Mouse (Mus musculus) forebrain, embryonic 13.5 days (tissue): ENCODE measurements around the gene Mylk4. TPM values are rescaled to one million over a fixed set of nuclear protein-coding genes. Genes with fewer than 3 reads are reported as not detected.

Experiments used
- ATAC-seq: fragments of 200-750 bp; cut with Nextera tagmentation; 2 replicates; pipeline ENCODE4 v1.8.0; 2017
- H3K27ac ChIP-seq: fragments of 300-500 bp; sonication (generic); 2 replicates; pipeline ENCODE4 v1.5.1; 2015; ENCODE audit warnings: inconsistent platforms, mild to moderate bottlenecking, moderate library complexity
- H3K27me3 ChIP-seq: fragments of 300-500 bp; sonication (generic); 2 replicates; pipeline ENCODE4 v1.6.1; 2015; ENCODE audit warnings: mild to moderate bottlenecking, inconsistent platforms
- H3K36me3 ChIP-seq: fragments of 300-500 bp; sonication (generic); 2 replicates; pipeline ENCODE4 v1.6.1; 2015; ENCODE audit warnings: mild to moderate bottlenecking, inconsistent platforms; ENCODE audit not compliant: poor library complexity, severe bottlenecking
- H3K4me1 ChIP-seq: fragments of 300-500 bp; sonication (generic); 2 replicates; pipeline ENCODE4 v1.6.1; 2015; ENCODE audit warnings: inconsistent platforms
- H3K4me2 ChIP-seq: fragments of 300-500 bp; sonication (generic); 2 replicates; pipeline ENCODE4 v1.6.1; 2015; ENCODE audit warnings: inconsistent platforms, mild to moderate bottlenecking, moderate library complexity
- H3K4me3 ChIP-seq: fragments of 300-500 bp; sonication (generic); 2 replicates; pipeline ENCODE4 v1.5.1; 2015; ENCODE audit warnings: mild to moderate bottlenecking, inconsistent platforms
- H3K9ac ChIP-seq: fragments of 300-500 bp; sonication (generic); 2 replicates; pipeline ENCODE4 v1.6.1; 2015; ENCODE audit warnings: mild to moderate bottlenecking, inconsistent platforms
- H3K9me3 ChIP-seq: fragments of 300-500 bp; sonication (generic); replicated peaks from 2 replicates; pipeline ENCODE4 v1.6.1; 2016; ENCODE audit warnings: inconsistent platforms
- WGBS: fragments of 180-500 bp; shearing (Covaris S2); methylation state at CpG from one replicate; pipeline ENCODE4 v1.1.7; 2015; 5-methylcytosine and 5-hydroxymethylcytosine counted together
- polyA plus RNA-seq: library from polyadenylated mRNA; unstranded; fragments of >200 nt; fragmentation: Nextera tagmentation; extraction: Ambion mirVana; gene quantifications from 2 replicates; pipeline ENCODE4 v1.2.1, GENCODE M21; 2015

The Mylk4 gene
- polyA plus RNA-seq = 0.04 TPM in 1 of 2 replicates, not detected in the other

DNA sequence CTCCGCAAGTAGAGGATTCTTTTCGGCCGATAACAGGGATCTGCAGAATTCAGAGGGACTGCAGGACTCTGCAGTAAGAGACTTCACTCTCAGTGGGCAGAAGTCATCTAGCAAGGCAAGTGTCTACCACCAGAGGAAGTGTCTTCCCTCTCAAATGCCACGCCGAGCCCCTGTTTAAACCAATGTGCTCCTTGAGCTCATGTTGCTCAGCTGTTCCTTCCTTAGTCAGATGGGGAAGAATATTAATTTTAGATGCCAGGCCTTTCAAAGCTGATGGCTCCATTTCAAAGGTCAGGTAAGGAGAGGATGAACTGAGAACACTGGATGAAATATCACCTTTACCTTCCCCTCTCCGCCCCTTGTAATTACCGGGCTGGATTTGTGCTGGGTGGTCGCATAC lies at the start of gene Mylk4:
TSS of gene Mylk4 (minus strand) at position 139 of the 400 bp plus-strand sequence.
- Histone ChIP-seq H3K9me3 (no peaks in the 10 kb centered on the region), H3K36me3 (no peaks in the 10 kb centered on the region), H3K9ac (no peak within 1 kb of the TSS), H3K27me3 (no peaks in the 10 kb centered on the region), H3K4me1 (no peaks in the 10 kb centered on the region), H3K4me2 (no peak within 1 kb of the TSS), H3K27ac (no peak within 1 kb of the TSS), H3K4me3 (no peak within 1 kb of the TSS)
- WGBS = 88% methylated on average over 8 of the region's 8 CpGs
- ATAC-seq = no peak

GRCm38 (mm10) chr13:32833237-32833636 lies 49.5 kb upstream of the Mylk4 start:
- Histone ChIP-seq H3K36me3 (no peaks in the 10 kb centered on the region), H3K4me1 (no peaks in the 10 kb centered on the region), H3K9me3 (no peaks in the 10 kb centered on the region), H3K9ac (no peak overlapping the region), H3K4me3 (no peak overlapping the region), H3K27me3 (no peaks in the 10 kb centered on the region), H3K4me2 (no peak overlapping the region), H3K27ac (no peak overlapping the region)
- no peak for ATAC-seq
- WGBS = 71% methylated on average over 6 of the region's 6 CpGs

DNA sequence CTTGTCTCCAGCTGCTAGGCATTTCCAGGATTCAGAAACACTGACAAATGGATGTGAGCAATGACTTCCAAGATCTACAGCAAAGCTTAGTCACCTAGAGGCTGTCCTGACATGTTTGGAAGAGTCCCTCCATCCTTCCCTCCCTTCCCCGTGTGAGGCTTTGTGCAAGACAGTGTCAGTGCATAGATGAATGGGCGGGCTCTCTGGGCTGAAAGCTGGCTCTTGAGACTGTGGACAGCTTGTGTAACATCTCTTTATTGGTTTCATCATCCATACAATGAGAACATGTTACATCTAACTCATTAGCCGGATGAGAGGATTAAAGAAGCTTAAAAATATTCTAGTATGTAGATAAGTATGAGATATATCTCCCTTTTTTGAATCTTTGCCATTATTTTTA lies 49.0 kb upstream of the Mylk4 start:
- no peaks in the 10 kb centered on the region for H3K27me3 ChIP-seq
- H3K27ac ChIP-seq = no peak overlapping the region
- no peaks in the 10 kb centered on the region for H3K4me1 ChIP-seq
- no peaks in the 10 kb centered on the region for H3K9me3 ChIP-seq
- H3K36me3 ChIP-seq = no peaks in the 10 kb centered on the region
- no peak overlapping the region for H3K4me2 ChIP-seq
- H3K9ac ChIP-seq = no peak overlapping the region
- no peak for ATAC-seq
- 67% methylated on average over 3 of the region's 3 CpGs for WGBS
- no peak overlapping the region for H3K4me3 ChIP-seq

GRCm38 (mm10) chr13:32831505-32832273 lies 47.9 kb upstream of the Mylk4 start:
- no peak overlapping the region for H3K27ac ChIP-seq
- no peak overlapping the region for H3K9ac ChIP-seq
- no peak overlapping the region for H3K4me2 ChIP-seq
- H3K36me3 ChIP-seq = no peaks in the 10 kb centered on the region
- H3K4me1 ChIP-seq = no peaks in the 10 kb centered on the region
- ATAC-seq = no peak
- H3K4me3 ChIP-seq = no peak overlapping the region
- 88% methylated on average over 3 of the region's 3 CpGs for WGBS
- no peaks in the 10 kb centered on the region for H3K27me3 ChIP-seq
- no peaks in the 10 kb centered on the region for H3K9me3 ChIP-seq

DNA sequence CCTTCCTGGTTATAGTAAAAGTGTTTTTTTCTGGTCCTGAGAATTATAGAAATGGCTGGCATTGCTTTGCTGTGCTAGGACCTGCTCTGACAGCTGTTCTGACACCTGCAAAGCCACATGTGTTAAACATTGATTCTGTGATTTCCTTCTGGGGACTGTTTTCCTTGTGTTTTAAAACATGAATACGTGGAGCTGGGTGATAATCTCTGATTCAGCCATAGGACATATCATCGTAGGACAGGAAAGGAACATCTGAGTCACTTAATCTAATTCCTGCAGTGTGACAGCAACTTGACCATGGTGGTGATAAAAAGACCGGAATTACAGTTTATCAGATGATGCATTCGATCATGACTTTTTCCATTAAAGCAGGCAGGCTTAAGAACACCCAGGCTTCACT lies 45.1 kb upstream of the Mylk4 start:
- Histone ChIP-seq H3K27me3 (no peaks in the 10 kb centered on the region), H3K4me3 (no peak overlapping the region), H3K4me1 (no peaks in the 10 kb centered on the region), H3K36me3 (no peaks in the 10 kb centered on the region), H3K9ac (no peak overlapping the region), H3K4me2 (no peak overlapping the region), H3K27ac (no peak overlapping the region), H3K9me3 (no peaks in the 10 kb centered on the region)
- WGBS = 94% methylated on average over 4 of the region's 4 CpGs
- ATAC-seq = no peak

- H3K4me1 ChIP-seq = no peaks in the 10 kb centered on the region
- no peak overlapping the region for H3K9ac ChIP-seq
- H3K9me3 ChIP-seq = no peaks in the 10 kb centered on the region
- peaks cover 3% of the 10 kb centered on the region; the same call in 1 of the 2 replicates for H3K36me3 ChIP-seq
- 0 out of 2 replicates have a peak, but pooled peaks have one; percentile 57 for ATAC-seq
- no peaks in the 10 kb centered on the region for H3K27me3 ChIP-seq
- H3K4me2 ChIP-seq = no peak overlapping the region
- H3K27ac ChIP-seq = no peak overlapping the region
- H3K4me3 ChIP-seq = no peak overlapping the region
- 52% methylated on average over 4 of the region's 4 CpGs for WGBS
Measured at GRCm38 (mm10) chr13:32827951-32828350, 44.2 kb upstream of the Mylk4 start.

GRCm38 (mm10) chr13:32827111-32827822 lies 43.5 kb upstream of the Mylk4 start:
- H3K9ac ChIP-seq = no peak overlapping the region
- WGBS = 83% methylated on average over 3 of the region's 3 CpGs
- no peaks in the 10 kb centered on the region for H3K27me3 ChIP-seq
- H3K36me3 ChIP-seq = peaks cover 8% of the 10 kb centered on the region; the same call in 1 of the 2 replicates
- H3K4me1 ChIP-seq = no peaks in the 10 kb centered on the region
- H3K9me3 ChIP-seq = no peaks in the 10 kb centered on the region
- no peak overlapping the region for H3K27ac ChIP-seq
- H3K4me2 ChIP-seq = no peak overlapping the region
- no peak for ATAC-seq
- H3K4me3 ChIP-seq = no peak overlapping the region

GRCm38 (mm10) chr13:32825546-32825945 lies 41.8 kb upstream of the Mylk4 start:
- 91% methylated on average over 8 of the region's 8 CpGs for WGBS
- Histone ChIP-seq H3K27ac (no peak overlapping the region), H3K36me3 (peaks cover 24% of the 10 kb centered on the region)

DNA sequence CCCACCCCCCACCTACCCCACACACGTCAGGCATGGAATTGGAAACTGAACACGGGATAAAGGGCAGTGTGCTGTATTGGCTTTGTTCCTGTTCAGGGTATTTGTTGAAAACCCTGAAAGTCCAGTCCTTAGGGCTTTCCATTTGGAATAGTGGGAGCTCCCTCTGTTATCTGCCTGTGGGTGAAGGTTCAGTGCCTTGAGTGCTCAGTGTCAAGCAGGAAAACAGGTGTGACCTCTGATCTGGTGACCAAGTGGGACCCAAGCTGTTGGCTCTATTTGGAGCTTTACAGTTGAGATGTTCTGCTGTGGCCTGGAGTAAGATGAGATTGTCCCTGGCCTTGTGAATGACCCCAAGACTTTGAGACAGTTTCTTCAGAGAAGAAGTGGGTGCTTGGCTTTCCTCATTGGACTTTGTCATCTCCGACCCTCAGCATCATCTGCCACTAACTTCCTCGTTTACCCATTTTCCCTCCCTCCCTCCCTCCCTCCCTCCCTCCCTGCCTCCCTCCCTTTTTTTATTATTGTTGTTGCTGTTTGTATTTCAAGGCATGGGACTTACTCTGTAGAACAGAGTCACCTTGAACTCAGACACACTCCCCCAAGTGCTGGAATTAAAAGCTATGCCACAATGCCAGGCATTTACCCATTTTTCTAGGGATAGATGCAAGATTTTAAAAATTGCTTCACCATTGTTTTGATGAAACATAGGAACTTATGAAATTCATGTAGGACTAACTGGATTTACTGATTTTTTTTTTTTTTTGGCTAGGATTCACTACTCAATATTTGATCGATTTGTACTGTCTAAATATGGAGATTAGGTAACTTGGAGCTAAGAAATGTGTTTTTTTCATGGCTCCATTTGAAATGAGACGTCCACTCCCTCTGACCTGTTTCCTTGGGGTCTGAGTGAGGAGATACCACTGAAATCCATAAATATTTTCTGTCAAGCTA lies 40.9 kb upstream of the Mylk4 start:
- WGBS = 74% methylated on average over 6 of the region's 6 CpGs
- H3K4me3 ChIP-seq = no peak overlapping the region
- H3K4me2 ChIP-seq = no peak overlapping the region
- peaks cover 33% of the 10 kb centered on the region for H3K36me3 ChIP-seq
- no peaks in the 10 kb centered on the region for H3K4me1 ChIP-seq
- no peak for ATAC-seq
- no peak overlapping the region for H3K27ac ChIP-seq
- H3K27me3 ChIP-seq = no peaks in the 10 kb centered on the region
- H3K9ac ChIP-seq = no peak overlapping the region
- H3K9me3 ChIP-seq = no peaks in the 10 kb centered on the region

More at GRCm38 (mm10) chr13:32825546-32825945, 41.8 kb upstream of the Mylk4 start:
- no peak overlapping the region for H3K9ac ChIP-seq
- H3K4me3 ChIP-seq = no peak overlapping the region
- no peaks in the 10 kb centered on the region for H3K4me1 ChIP-seq
- H3K27me3 ChIP-seq = no peaks in the 10 kb centered on the region
- H3K9me3 ChIP-seq = no peaks in the 10 kb centered on the region
- ATAC-seq = no peak
- H3K4me2 ChIP-seq = no peak overlapping the region

DNA sequence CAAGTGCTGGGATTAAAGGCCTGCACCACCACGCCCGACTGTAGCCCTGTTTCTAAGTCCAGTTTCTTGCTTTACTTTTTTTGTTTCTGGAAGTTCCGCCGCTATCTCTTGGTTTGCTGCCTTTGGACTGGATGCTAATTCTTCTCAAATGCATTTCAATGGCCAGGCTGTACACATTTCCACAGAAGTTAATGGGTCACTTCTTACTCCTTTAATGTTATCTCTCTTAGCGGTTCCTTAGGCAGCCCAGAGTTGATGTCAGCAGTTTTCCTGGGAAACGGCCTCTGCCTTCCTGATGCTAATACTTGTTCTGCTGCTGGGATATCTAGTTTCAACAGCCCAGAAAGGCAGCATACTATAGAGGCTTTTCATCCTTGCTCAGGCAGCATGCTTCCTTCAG lies 39.4 kb upstream of the Mylk4 start:
- Histone ChIP-seq H3K27me3 (no peaks in the 10 kb centered on the region), H3K9ac (no peak overlapping the region), H3K27ac (no peak overlapping the region), H3K4me2 (no peak overlapping the region), H3K4me3 (no peak overlapping the region), H3K4me1 (no peaks in the 10 kb centered on the region), H3K36me3 (peaks cover 48% of the 10 kb centered on the region), H3K9me3 (no peaks in the 10 kb centered on the region)
- 88% methylated on average over 6 of the region's 6 CpGs for WGBS
- no peak for ATAC-seq

- H3K27me3 ChIP-seq = no peaks in the 10 kb centered on the region
- 96% methylated on average over 4 of the region's 4 CpGs for WGBS
Measured at GRCm38 (mm10) chr13:32821671-32822070, 37.9 kb upstream of the Mylk4 start.

More at GRCm38 (mm10) chr13:32821671-32822070, 37.9 kb upstream of the Mylk4 start:
- H3K27ac ChIP-seq = no peak overlapping the region
- H3K9me3 ChIP-seq = no peaks in the 10 kb centered on the region
- peaks cover 59% of the 10 kb centered on the region for H3K36me3 ChIP-seq
- no peak overlapping the region for H3K9ac ChIP-seq
- H3K4me1 ChIP-seq = no peaks in the 10 kb centered on the region
- no peak overlapping the region for H3K4me2 ChIP-seq
- ATAC-seq = no peak
- H3K4me3 ChIP-seq = no peak overlapping the region
